Mouse (Mus musculus): Measurements from ENCODE around the gene Spc25.
A peak's percentile ranks its signal among the peaks of the same experiment; 100 is the strongest.

Spc25 gene

DNA sequence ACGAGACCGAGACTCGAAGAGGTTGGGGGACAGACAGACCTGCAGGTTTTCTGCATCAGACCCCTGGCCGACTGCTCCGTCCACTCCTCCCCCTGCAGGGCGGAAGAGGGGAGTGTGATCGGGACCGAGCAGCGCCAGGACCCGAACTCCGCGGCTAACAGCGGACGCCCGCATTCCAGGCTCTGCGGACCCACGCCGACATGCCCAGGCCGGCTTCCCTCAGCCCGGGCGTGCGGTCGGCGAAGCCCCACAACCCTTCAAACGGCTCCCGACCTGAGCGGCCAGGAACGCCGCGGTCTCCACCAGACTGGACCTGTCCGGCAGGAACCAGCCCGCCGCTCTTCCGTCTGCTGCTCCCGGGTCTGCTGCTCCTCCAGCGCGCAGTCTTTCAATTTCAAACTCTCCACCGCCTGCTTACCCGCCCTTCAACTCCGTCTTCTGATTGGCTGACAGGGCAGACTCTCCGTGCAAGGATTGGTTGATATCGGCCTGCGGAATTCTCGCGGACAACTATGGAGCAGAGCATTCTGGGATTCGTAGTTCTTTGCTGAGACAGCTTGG, at the start of gene Spc25:
Spc25 (minus strand) TSS at position 404 of the 561 bp plus-strand sequence.
- peak; percentile 90 for DNase-seq (ENCODE audit: extremely low spot score)

- DNase-seq (ENCODE audit: extremely low spot score), result no peak
Measured at GRCm38 (mm10) chr2:69248221-69248755, 42.3 kb upstream of the Spc25 start.

DNA sequence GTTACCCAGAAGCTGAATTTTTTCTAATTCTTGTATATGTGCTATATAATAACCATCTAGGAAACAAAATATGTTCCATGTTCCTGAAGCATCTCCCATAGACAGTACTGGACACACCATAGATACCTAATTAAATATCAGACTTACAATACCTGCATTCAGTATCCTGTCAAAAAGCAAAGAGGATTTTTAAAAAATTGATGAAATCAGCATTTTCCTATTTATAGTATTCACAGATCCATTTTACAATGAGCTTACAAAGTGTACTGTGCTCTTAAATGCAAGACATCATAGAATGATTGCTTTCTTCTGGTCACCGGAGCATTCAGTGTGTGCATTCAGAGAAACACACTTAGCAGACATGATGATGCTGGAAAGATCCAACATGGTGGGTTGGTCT, 41.1 kb upstream of the Spc25 start:
- no peak for DNase-seq (ENCODE audit: extremely low spot score)

DNA sequence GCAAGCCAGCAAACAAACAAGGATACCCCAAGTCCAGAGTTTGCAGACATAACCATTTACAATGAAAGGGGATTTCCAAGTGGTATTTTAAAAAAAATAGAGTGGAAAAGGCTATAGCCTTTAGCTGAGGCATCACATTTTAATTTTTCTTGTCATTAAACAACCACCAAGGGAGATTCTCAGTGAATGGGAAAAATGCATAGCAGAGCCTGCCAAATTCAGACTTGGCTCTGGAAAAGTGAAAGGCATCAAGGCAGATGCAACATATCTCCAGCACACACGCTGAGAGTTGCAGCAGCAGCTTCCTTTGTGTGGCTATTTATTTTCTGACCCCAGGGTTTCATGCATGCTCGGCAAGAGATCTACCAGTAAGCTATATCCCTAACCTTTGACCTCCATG, 38.9 kb upstream of the Spc25 start:
- DNase-seq (ENCODE audit: extremely low spot score), result no peak

DNA sequence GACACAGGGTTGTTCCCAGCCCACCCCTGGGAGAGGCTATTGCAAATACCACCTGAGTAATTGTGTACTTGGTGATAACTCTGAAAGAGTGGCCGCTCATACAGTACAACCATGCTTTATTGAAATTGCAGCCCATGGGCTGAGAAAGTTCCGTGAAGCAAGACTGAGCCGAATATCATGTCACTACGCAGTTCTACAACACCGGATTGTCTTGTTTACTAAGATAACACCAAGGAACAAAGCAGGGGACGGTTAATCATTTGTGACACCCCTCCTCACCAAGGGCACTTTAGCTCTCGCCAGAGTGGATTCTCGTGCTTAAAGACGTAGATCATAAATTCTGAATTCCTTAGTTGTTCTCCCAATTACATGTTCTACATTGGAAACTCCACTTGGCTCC, 33.3 kb upstream of the Spc25 start:
- no peak for DNase-seq (ENCODE audit: extremely low spot score)

DNA sequence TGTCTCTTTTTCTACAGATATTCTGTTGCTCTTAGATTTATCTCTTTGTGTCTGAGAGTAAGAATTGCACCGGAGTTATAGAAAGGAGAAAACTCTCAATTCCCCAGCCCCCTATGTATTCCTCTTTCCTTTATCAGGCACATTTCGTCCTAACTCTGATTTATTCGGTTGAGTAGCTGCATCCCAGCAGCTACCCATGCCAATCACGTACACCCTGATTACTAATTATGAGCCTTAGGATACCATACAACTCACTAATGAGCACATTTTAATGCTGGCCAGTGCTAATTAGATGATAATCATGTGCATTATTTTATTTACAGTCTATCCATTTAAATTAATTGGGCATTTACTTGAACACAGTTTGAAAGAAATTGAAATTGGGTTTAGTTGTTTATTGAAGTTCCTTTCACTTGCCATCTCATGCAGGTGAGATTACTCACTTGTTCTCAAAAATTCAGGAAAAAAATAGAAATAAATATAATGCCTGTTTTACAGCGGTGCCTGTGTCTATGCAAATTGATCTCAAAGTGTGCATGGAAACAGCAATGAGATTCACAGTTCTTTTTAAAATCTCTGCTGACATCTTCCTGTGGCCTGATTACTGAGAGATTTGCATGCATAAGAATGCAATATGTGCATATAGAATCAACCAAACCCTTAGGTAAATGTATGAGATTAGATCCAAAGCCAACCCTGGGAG, 29.1 kb upstream of the Spc25 start:
- no peak for DNase-seq (ENCODE audit: extremely low spot score)

DNA sequence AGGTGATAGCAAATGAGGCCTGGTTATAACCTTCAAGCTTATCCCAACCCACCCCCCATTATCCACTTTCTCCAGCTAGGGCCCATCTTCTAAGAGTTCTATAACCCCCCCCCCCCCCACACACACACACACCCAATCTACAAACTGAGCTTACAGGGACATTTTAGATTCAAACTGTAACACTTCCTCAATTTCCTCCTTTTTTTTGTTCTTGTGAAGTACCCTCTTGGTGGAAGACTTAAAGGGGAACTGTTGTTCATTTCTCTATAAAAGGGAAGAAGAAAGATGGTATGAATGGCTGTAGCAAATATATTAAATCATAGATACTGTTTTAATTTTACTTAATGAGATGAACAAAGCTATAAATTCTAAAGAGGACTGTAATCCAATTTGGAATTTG, 26.1 kb upstream of the Spc25 start:
- DNase-seq (ENCODE audit: extremely low spot score), result no peak

DNA sequence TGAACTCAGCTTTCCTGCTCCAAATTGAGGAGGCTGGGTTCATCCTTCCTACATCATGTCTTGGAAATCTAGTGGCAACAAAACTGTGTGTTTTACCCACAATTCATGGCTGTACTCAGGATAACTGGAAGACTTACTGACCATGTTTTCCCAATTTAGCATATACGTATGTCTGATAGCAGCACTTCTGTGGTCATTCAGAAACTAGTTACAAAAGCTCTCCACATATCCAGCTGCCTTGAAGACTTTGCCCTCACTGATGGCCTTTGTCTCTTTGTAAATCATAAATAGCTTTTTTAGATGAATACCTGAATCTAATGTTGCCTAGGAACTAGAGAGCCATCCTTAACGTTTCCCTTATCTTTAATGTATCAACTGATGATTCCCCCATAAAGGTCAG, 24.1 kb upstream of the Spc25 start:
- no peak for DNase-seq (ENCODE audit: extremely low spot score)

GRCm38 (mm10) chr2:69228635-69229034, 22.6 kb upstream of the Spc25 start:
- DNase-seq (ENCODE audit: extremely low spot score), result no peak

DNA sequence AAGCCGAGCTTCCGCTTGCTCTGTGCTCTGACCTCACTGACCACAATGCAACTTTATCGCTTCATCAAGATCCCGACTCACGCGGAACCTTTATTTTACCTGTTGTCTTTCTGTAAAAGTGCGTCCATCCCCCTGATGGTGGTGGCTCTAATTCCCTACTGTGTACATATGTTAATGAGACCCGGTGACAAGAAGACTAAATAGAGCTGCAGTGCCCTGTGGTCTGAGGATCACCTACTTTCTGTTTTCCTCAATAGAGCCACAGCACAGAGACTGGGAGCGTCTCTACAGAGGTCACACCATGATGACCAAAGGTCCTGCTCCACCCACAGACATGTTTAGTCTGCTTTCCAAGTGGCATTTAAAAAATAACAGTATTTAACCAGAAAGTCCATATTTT, 20.9 kb upstream of the Spc25 start:
- no peak for DNase-seq (ENCODE audit: extremely low spot score)

DNA sequence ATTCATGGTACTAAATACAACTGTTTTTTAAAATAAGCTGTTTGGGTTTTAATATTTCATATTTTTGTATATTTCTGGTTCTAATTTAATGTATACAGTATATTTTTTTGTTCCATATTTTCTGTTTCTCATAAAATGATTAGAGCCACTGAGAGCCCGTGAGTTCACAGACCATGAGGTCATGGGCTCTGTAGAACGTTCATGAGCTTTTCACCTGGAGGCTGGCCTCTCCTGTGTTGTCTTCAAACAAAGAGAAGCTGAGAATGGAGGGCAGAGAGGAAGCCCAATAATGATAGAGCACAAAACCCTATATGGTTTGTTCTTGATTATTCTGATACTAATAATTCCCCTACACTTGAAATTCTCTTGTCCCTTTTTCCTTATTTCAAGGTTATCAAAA, 18.7 kb upstream of the Spc25 start:
- no peak for DNase-seq (ENCODE audit: extremely low spot score)

- no peak for DNase-seq (ENCODE audit: extremely low spot score)
Measured at GRCm38 (mm10) chr2:69222815-69223214, 16.8 kb upstream of the Spc25 start.

GRCm38 (mm10) chr2:69221868-69222416, 15.9 kb upstream of the Spc25 start:
- no peak for DNase-seq (ENCODE audit: extremely low spot score)

DNA sequence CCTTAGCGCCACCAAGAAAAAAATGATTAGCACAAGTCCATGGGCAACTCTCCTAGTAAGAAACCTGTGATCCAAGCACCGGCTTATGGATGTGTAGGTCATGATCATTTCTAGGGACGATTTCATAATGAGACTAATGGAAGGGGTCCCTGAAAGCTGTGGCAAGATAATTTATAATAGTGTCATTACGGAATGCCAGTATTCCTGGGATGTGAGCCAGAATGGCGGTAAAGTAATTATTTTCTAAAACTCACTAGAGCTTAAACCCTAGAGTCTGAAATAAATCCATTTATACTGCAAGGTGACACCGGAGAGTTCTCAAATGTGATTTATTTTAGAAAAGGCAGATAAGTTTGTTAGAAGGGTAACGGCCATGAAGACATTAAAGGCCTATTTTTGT, 9.2 kb upstream of the Spc25 start:
- no peak for DNase-seq (ENCODE audit: extremely low spot score)

DNA sequence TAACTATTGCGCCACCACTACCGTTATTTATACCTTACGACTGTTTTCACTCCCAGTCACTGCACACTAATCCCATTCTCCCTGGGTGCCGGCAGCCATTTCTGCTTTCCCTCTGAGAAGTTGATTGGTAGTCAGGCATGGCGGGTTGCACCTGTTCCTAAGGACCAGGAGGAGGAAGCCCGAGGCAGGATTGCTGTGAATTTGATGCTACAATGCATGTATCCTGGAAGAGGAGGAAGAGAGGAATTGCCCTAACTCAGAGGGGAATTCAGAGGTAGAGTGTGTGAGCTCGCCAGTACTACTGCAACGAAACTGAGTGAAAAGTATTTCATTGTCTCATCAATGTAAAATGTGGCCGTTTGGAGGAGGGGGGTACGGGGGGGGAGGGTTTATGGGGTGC, 6.7 kb upstream of the Spc25 start:
- no peak for DNase-seq (ENCODE audit: extremely low spot score)

DNA sequence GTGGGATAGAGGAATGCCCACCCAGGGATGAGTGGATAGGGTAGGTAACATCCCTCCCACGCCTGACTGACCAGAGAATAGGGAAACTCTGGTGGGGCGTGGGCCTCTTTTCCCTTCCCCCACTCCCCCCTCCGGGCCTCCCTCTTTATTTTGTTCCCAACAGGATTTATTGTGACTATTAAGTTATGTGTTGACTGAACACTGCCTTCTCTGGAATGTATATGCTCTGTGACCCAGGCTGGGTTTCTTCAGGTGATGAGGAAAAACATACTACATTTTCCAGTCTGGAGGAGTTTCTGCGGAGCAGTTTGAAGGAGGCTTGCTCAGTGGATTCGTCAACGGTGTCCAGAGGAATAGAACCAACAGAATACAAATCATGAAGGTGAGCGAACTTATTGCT, 4.8 kb upstream of the Spc25 start, which contains the start of gene G6pc2:
G6pc2 (plus strand) TSS at position 301 of the 400 bp plus-strand sequence.
- DNase-seq (ENCODE audit: extremely low spot score), result no peak

DNA sequence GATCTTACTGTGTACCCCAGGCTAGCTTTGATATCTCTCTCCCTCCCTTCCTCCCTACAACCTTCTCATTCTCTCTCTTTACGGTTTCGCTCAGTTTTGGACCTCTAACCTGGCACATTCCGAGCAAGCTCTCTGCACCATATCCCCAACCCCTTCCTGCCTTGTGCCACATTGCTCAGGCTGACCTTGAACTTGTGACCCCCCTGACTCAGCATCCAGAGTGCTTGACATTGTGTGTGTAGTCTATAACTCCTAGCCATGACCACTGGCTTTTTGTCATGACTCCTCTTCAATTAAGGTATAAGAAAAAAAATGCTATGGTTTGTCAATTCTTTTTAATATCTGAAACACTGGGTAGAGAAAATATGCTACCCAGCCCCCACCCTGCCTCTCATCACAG, 3.7 kb upstream of the Spc25 start:
- no peak for DNase-seq (ENCODE audit: extremely low spot score)

DNA sequence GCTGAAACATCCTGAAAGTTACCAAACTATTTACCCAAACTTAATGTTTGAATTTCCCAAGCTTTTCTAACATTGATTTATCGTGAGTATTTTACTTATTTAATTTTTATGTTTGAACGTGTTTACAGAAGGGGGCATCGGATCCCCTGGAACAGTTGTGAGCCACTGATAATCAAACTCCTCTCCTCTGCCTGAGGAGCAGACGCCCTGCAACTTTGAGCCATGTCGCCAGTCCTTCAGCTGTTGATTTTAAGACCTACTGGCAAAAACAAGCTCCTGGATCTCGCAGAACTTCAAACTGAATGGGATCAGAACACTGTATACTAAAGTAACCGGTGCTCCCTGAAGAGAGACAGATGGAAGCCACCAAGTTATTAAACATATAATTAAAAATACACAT, 529 bp upstream of the Spc25 start:
- no peak for DNase-seq (ENCODE audit: extremely low spot score)

- DNase-seq (ENCODE audit: extremely low spot score), result no peak
Measured at GRCm38 (mm10) chr2:69205185-69205584, 809 bp downstream of the Spc25 start.

- DNase-seq (ENCODE audit: extremely low spot score), result no peak
Measured at GRCm38 (mm10) chr2:69193555-69193954, 12.4 kb downstream of the Spc25 start.

DNA sequence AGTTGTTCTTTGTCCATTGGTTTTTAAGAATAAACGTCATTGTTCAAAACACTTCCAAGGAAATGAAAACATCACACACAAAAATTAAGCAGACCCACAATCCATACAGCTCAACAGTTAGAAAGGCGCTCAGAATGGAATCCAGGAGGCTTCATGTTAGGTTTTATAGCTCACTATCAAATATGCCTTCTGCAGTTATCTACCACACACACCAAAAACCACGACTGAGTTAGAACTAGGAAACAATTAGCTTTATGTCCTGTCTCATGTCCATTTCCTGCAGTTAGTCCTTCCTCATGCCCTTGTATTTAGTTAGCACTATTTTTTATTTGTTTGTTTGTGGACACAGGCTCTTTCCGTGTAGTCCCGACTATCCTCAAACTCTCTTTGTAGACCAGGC, 14.9 kb downstream of the Spc25 start:
- no peak for DNase-seq (ENCODE audit: extremely low spot score)

- no peak for DNase-seq (ENCODE audit: extremely low spot score)
Measured at GRCm38 (mm10) chr2:69189222-69189621, 16.8 kb downstream of the Spc25 start.

GRCm38 (mm10) chr2:69188732-69189131, 17.3 kb downstream of the Spc25 start:
- no peak for DNase-seq (ENCODE audit: extremely low spot score)
